Mouse (Mus musculus): ENCODE measurements around the gene Zfp697.
"Not testable (repeated sequence)": the region's sequence is repeated elsewhere in the genome, so short reads cannot be mapped to it uniquely, and the experiment has no call there.

Gene Zfp697

GRCm38 (mm10) chr3:98496762-98497161, 114.5 kb downstream of the Zfp697 start:
- not testable (repeated sequence) for DNase-seq (ENCODE audit: extremely low read depth, insufficient read length, low spot score)

- DNase-seq (ENCODE audit: extremely low read depth, insufficient read length, low spot score) = not testable (repeated sequence)
Measured at GRCm38 (mm10) chr3:98497401-98497800, 115.1 kb downstream of the Zfp697 start.

GRCm38 (mm10) chr3:98507229-98507628, 125.0 kb downstream of the Zfp697 start:
- not testable (repeated sequence) for DNase-seq (ENCODE audit: extremely low read depth, insufficient read length, low spot score)

- not testable (repeated sequence) for DNase-seq (ENCODE audit: extremely low read depth, insufficient read length, low spot score)
Measured at GRCm38 (mm10) chr3:98510414-98510813, 128.2 kb downstream of the Zfp697 start, which contains the start of gene Hsd3b4. Gene Hsd3b4 (minus strand): TSS chr3:98510514.

- not testable (repeated sequence) for DNase-seq (ENCODE audit: extremely low read depth, insufficient read length, low spot score)
Measured at GRCm38 (mm10) chr3:98522779-98523178, 140.5 kb downstream of the Zfp697 start.

GRCm38 (mm10) chr3:98524552-98524951, 142.3 kb downstream of the Zfp697 start:
- DNase-seq (ENCODE audit: extremely low read depth, insufficient read length, low spot score) = not testable (repeated sequence)

- DNase-seq (ENCODE audit: extremely low read depth, insufficient read length, low spot score) = not testable (repeated sequence)
Measured at GRCm38 (mm10) chr3:98524978-98525377, 142.7 kb downstream of the Zfp697 start.

GRCm38 (mm10) chr3:98547641-98548040, 165.4 kb downstream of the Zfp697 start:
- not testable (repeated sequence) for DNase-seq (ENCODE audit: extremely low read depth, insufficient read length, low spot score)

GRCm38 (mm10) chr3:98548495-98548894, 166.2 kb downstream of the Zfp697 start:
- DNase-seq (ENCODE audit: extremely low read depth, insufficient read length, low spot score) = not testable (repeated sequence)

- not testable (repeated sequence) for DNase-seq (ENCODE audit: extremely low read depth, insufficient read length, low spot score)
Measured at GRCm38 (mm10) chr3:98550215-98550614, 168.0 kb downstream of the Zfp697 start.

- DNase-seq (ENCODE audit: extremely low read depth, insufficient read length, low spot score) = not testable (repeated sequence)
Measured at GRCm38 (mm10) chr3:98550832-98551231, 168.6 kb downstream of the Zfp697 start.

GRCm38 (mm10) chr3:98560711-98561110, 178.4 kb downstream of the Zfp697 start:
- not testable (repeated sequence) for DNase-seq (ENCODE audit: extremely low read depth, insufficient read length, low spot score)

GRCm38 (mm10) chr3:98563831-98564230, 181.6 kb downstream of the Zfp697 start:
- not testable (repeated sequence) for DNase-seq (ENCODE audit: extremely low read depth, insufficient read length, low spot score)

- not testable (repeated sequence) for DNase-seq (ENCODE audit: extremely low read depth, insufficient read length, low spot score)
Measured at GRCm38 (mm10) chr3:98564894-98565293, 182.6 kb downstream of the Zfp697 start.

- not testable (repeated sequence) for DNase-seq (ENCODE audit: extremely low read depth, insufficient read length, low spot score)
Measured at GRCm38 (mm10) chr3:98567717-98568116, 185.5 kb downstream of the Zfp697 start.

GRCm38 (mm10) chr3:98581024-98581423, 198.8 kb downstream of the Zfp697 start:
- not testable (repeated sequence) for DNase-seq (ENCODE audit: extremely low read depth, insufficient read length, low spot score)

GRCm38 (mm10) chr3:98582202-98582601, 199.9 kb downstream of the Zfp697 start:
- DNase-seq (ENCODE audit: extremely low read depth, insufficient read length, low spot score) = not testable (repeated sequence)

- not testable (repeated sequence) for DNase-seq (ENCODE audit: extremely low read depth, insufficient read length, low spot score)
Measured at GRCm38 (mm10) chr3:98582622-98583021, 200.4 kb downstream of the Zfp697 start.

GRCm38 (mm10) chr3:98587721-98588120, 205.5 kb downstream of the Zfp697 start:
- DNase-seq (ENCODE audit: extremely low read depth, insufficient read length, low spot score) = no peak

GRCm38 (mm10) chr3:98588707-98589106, 206.4 kb downstream of the Zfp697 start, which contains the start of gene Gm10681:
Gene Gm10681 (minus strand): TSS chr3:98588807.
- no peak for DNase-seq (ENCODE audit: extremely low read depth, insufficient read length, low spot score)

GRCm38 (mm10) chr3:98613540-98613939, 231.3 kb downstream of the Zfp697 start:
- not testable (repeated sequence) for DNase-seq (ENCODE audit: extremely low read depth, insufficient read length, low spot score)

- DNase-seq (ENCODE audit: extremely low read depth, insufficient read length, low spot score) = no peak
Measured at GRCm38 (mm10) chr3:98613963-98614362, 231.7 kb downstream of the Zfp697 start.

All from 3134 (cell line).